Mouse (Mus musculus): ENCODE measurements around the gene Sema4d. TPM values are rescaled to one million over a fixed set of nuclear protein-coding genes. Genes with fewer than 3 reads are reported as not detected.

The Sema4d gene
- polyA plus RNA-seq, 1 experiment from 2014 or later = 6.7 TPM

GRCm38 (mm10) chr13:51778351-51778982, 15.1 kb downstream of the Sema4d start:
- 88% methylated on average over 11 of the region's 11 CpGs for WGBS
- Histone ChIP-seq H3K9ac (ENCODE audit: low read length) (no peak overlapping the region), H3K4me3 (ENCODE audit: low read depth, low read length) (no peak overlapping the region), H3K27me3 (ENCODE audit: control insufficient read depth, insufficient read depth, low read length) (no peaks in the 10 kb centered on the region), H3K27ac (replicated peaks) (no peak overlapping the region), H3K9me3 (ENCODE audit: control insufficient read depth, low read length) (no peaks in the 10 kb centered on the region), H3K4me2 (replicated peaks; ENCODE audit: low read depth) (no peak overlapping the region), H3K4me1 (replicated peaks; ENCODE audit: control insufficient read depth, insufficient read depth) (no peaks in the 10 kb centered on the region), H3K36me3 (ENCODE audit: control insufficient read depth, insufficient read depth, low read length) (no peaks in the 10 kb centered on the region)
- ATAC-seq (ENCODE audit: low FRiP score, low TSS enrichment) = no peak
- DNase-seq (ENCODE audit: low spot score) = no peak
- TF ChIP-seq EP300 (optimal IDR thresholded peaks at IDR 0.05) (no peak), CTCF (IDR thresholded peaks at IDR 0.05; ENCODE audit: low read depth) (no peak)

GRCm38 (mm10) chr13:51777738-51778274, 15.7 kb downstream of the Sema4d start:
- Histone ChIP-seq H3K9me3 (ENCODE audit: control insufficient read depth, low read length) (no peaks in the 10 kb centered on the region), H3K4me3 (ENCODE audit: low read depth, low read length) (no peak overlapping the region), H3K36me3 (ENCODE audit: control insufficient read depth, insufficient read depth, low read length) (no peaks in the 10 kb centered on the region), H3K4me2 (replicated peaks; ENCODE audit: low read depth) (no peak overlapping the region), H3K9ac (ENCODE audit: low read length) (no peak overlapping the region), H3K4me1 (replicated peaks; ENCODE audit: control insufficient read depth, insufficient read depth) (no peaks in the 10 kb centered on the region), H3K27me3 (ENCODE audit: control insufficient read depth, insufficient read depth, low read length) (no peaks in the 10 kb centered on the region), H3K27ac (replicated peaks) (peak overlapping the region; percentile 40)
- no peak for DNase-seq (ENCODE audit: low spot score)
- no peak for ATAC-seq (ENCODE audit: low FRiP score, low TSS enrichment)
- WGBS = 70% methylated on average over 6 of the region's 6 CpGs
- TF ChIP-seq EP300 (optimal IDR thresholded peaks at IDR 0.05) (no peak), CTCF (IDR thresholded peaks at IDR 0.05; ENCODE audit: low read depth) (no peak)

GRCm38 (mm10) chr13:51777048-51777737, 16.4 kb downstream of the Sema4d start:
- no peak for TF ChIP-seq EP300 (optimal IDR thresholded peaks at IDR 0.05)
- TF ChIP-seq CTCF (IDR thresholded peaks at IDR 0.05; ENCODE audit: low read depth) = no peak
- Histone ChIP-seq H3K9me3 (ENCODE audit: control insufficient read depth, low read length) (no peaks in the 10 kb centered on the region), H3K4me1 (replicated peaks; ENCODE audit: control insufficient read depth, insufficient read depth) (no peaks in the 10 kb centered on the region), H3K27ac (replicated peaks) (peak overlapping the region; percentile 40), H3K4me2 (replicated peaks; ENCODE audit: low read depth) (no peak overlapping the region), H3K36me3 (ENCODE audit: control insufficient read depth, insufficient read depth, low read length) (no peaks in the 10 kb centered on the region), H3K4me3 (ENCODE audit: low read depth, low read length) (no peak overlapping the region), H3K27me3 (ENCODE audit: control insufficient read depth, insufficient read depth, low read length) (no peaks in the 10 kb centered on the region), H3K9ac (ENCODE audit: low read length) (0 out of 2 replicates have a peak overlapping the region, but pooled peaks have one; percentile 13)
- peak; percentile 46 for DNase-seq (ENCODE audit: low spot score)
- peak; percentile 75 for ATAC-seq (ENCODE audit: low FRiP score, low TSS enrichment)
- 44% methylated on average over 11 of the region's 11 CpGs for WGBS

GRCm38 (mm10) chr13:51776160-51776737, 17.3 kb downstream of the Sema4d start:
- 81% methylated on average over 6 of the region's 6 CpGs for WGBS
- Histone ChIP-seq H3K9ac (ENCODE audit: low read length) (no peak overlapping the region), H3K4me3 (ENCODE audit: low read depth, low read length) (no peak overlapping the region), H3K27me3 (ENCODE audit: control insufficient read depth, insufficient read depth, low read length) (no peaks in the 10 kb centered on the region), H3K36me3 (ENCODE audit: control insufficient read depth, insufficient read depth, low read length) (no peaks in the 10 kb centered on the region), H3K4me2 (replicated peaks; ENCODE audit: low read depth) (no peak overlapping the region), H3K27ac (replicated peaks) (no peak overlapping the region), H3K9me3 (ENCODE audit: control insufficient read depth, low read length) (no peaks in the 10 kb centered on the region), H3K4me1 (replicated peaks; ENCODE audit: control insufficient read depth, insufficient read depth) (no peaks in the 10 kb centered on the region)
- TF ChIP-seq EP300 (optimal IDR thresholded peaks at IDR 0.05) (no peak), CTCF (IDR thresholded peaks at IDR 0.05; ENCODE audit: low read depth) (no peak)
- no peak for ATAC-seq (ENCODE audit: low FRiP score, low TSS enrichment)
- DNase-seq (ENCODE audit: low spot score) = no peak

- Histone ChIP-seq H3K27me3 (ENCODE audit: control insufficient read depth, insufficient read depth, low read length) (no peaks in the 10 kb centered on the region), H3K4me3 (ENCODE audit: low read depth, low read length) (no peak overlapping the region), H3K4me2 (replicated peaks; ENCODE audit: low read depth) (no peak overlapping the region), H3K9me3 (ENCODE audit: control insufficient read depth, low read length) (no peaks in the 10 kb centered on the region), H3K4me1 (replicated peaks; ENCODE audit: control insufficient read depth, insufficient read depth) (no peaks in the 10 kb centered on the region), H3K9ac (ENCODE audit: low read length) (no peak overlapping the region), H3K27ac (replicated peaks) (no peak overlapping the region), H3K36me3 (ENCODE audit: control insufficient read depth, insufficient read depth, low read length) (no peaks in the 10 kb centered on the region)
- TF ChIP-seq EP300 (optimal IDR thresholded peaks at IDR 0.05) (no peak), CTCF (IDR thresholded peaks at IDR 0.05; ENCODE audit: low read depth) (no peak)
- no peak for DNase-seq (ENCODE audit: low spot score)
- ATAC-seq (ENCODE audit: low FRiP score, low TSS enrichment) = no peak
- WGBS = 70% methylated on average over 10 of the region's 10 CpGs
Observed at GRCm38 (mm10) chr13:51771802-51772206, 21.7 kb downstream of the Sema4d start.
